Mouse (Mus musculus) layer of hippocampus, postnatal 25 days (tissue): ENCODE data around the gene L2hgdh. TPM values are rescaled to one million over a fixed set of nuclear protein-coding genes. Genes with fewer than 3 reads are reported as not detected.

Experiments
- DNase-seq, 2 experiments: peaks; one replicate each; pipeline ENCODE4 v3.0.0; 2022; ENCODE audit warnings: mixed read lengths in 2 of 2, low spot score in 1 of 2; ENCODE audit errors: extremely low spot score in 1 of 2
- total RNA-seq, 2 experiments: library from RNA; stranded (reverse); gene quantifications; 2 replicates each; pipeline ENCODE4 v1.2.3; 2021

L2hgdh gene
- 10 to 100 TPM; 14.3 to 15.8 TPM for total RNA-seq

DNA sequence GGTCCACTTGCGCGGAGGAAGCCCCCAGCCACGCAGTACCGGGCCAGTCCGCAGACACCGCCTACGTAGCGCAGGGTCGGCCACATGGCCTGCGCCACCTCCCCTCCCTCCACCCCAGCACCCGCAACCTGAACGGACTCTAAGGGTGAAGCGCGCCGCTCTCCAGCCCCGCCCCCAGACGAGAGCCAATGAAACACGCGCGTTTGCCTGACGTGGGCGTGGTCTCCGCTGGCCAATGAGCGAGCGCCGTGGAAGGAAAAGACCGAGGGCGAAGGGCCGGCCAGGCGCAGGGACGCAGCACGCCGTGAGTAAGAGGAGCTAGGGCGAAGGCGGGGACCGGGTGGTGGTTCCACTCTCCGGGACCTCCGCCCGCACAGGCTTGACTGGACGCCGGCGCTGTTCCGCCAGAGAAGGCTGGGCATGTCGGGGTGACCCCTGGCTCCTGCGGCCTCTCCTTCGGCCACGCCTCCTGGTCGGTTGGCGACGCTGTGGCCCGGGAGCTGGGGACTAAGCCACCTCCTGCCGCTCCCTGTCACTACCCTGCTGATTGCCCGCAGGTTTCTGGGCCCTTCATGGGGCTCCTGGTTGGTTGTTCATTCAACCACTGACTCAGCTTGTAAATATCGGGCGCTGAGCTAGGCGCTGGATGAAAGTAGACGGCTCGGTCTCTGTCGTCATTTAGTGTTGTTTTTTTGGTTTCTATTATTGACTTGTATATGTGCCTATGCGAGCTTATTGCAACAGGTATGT lies at the start of gene L2hgdh, which contains the start of gene Atp5s:
Gene L2hgdh (minus strand): TSS at position 163 of the 750 bp plus-strand sequence.
Gene Atp5s (plus strand): TSS at position 240 of the 750 bp plus-strand sequence.
- DNase-seq: peak; percentile 86 to 91

DNA sequence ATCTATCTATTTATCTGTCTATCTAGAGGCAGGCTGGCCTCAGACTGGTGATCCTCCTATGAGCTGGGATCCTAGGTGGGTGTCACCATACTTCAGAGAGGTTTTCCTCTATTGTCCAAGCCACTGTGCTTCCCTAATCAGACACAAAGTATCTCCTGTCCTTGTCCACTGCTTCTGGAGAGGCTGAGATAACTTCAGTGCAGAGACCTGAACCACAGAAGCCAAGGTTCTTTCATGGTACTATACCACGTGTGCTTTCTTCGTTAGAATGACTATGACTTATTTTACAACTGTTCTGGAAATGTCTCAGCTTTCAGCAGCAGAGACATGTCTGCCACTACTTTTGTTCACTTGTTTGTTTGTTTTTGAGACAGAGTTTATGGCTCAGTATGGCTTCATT lies 44.2 kb upstream of the L2hgdh start:
- DNase-seq: no peak

DNA sequence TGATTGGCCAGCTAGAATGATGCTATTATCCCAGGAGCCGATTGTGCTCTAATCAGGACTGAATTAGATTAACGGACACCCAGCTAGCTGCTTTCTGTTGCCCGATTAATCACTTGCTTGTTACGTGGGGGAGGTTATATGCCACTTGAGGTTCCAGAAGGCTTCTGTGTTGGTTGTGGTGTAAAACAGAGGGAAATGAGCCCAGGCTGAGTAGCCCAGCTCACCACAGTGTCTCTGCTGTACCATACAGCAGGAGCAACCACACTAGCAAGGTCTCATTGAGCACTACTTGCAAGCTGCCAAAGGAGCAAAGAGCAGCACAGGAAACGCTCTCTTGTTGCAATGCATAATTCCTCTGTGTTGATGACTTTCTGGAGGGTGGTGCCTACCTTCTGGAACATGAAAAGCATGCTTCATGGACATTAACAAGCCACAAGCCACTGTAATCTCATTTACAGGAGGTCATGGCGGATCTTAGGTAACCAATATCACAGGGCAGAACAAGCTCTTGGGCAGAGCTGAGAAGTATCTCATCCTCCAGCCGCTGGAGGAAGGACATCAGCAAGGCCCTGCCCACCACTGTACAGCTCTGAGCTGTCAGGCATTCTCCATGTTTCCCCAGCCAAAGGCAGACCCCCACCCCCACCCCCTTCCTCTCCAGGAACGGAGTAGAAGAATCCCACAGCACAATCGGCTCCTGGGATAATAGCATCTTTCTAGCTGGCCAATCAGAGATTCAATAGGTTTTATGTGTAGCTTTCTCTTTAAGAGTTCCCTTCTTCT lies 43.0 kb upstream of the L2hgdh start:
- DNase-seq: no peak

DNA sequence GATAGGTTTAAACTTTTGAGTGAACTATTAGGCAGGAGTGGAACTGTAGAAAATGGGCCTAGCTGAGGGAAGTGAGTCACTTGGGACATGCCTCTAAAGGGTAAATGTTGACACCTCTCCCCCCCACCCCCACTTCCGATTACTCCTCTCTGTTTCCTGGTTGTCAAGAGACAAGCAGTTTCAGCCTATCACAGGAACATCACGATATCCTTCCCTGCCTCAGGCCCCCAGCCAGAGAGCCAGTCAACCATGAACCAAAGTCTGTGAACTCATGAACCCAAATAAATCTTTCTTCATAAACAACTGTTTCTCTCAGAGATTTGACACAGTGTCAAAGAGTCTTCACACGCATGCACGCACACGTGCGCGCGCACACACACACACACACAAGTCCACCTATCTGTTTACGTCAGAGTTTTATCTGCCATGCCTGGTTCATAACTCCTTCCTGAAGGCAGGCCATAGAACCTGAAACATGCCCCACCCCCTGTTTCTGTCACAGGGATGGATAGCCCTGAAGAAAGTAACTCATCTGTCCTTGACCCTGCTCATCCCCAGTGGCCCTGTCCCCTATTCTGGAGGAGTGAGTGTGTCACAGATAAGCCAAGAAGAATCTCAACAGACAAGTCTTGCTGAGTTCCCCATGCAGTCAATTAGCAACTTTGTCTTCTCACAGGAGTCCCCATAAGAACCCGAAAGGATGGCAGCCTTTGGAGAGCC lies 41.7 kb upstream of the L2hgdh start:
- DNase-seq: no peak

DNA sequence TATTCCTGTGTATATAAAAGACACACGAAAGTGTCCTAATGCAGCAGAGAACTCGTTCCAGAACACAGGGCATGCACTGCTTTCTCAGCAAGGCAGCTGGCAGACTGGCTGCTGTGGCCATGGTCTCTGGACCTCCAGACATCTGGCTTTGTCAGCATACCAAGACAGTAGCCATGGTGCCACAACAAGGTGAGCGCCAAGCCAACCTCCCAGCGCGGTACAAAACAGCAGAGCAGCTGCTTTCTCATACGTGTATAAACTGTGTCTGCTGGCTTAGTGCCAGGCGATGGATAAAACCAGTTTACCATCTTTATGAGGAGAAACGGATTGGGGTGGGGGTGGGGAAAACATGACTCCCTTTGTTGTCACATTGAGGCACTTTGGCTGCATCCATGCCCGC lies 40.9 kb upstream of the L2hgdh start:
- DNase-seq: no peak

DNA sequence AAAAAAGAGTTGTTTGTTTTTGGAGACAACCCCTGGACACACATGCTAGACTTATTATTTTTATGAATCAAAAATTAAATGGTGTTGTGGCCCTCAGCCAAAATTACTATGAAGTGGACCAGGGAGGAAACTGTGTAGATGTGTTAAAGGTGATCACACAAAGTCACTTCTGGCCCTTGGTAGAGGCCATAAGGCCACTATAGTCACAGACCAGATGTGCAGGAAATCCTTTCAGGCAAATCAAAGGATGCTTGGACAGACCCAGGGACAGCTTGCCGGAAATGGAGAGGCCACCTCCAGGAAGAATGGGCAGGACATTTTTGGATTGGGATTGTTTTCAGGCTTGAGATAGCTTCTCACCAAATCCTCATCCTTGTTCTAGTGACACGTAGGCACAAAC lies 36.9 kb upstream of the L2hgdh start:
- DNase-seq: no peak

DNA sequence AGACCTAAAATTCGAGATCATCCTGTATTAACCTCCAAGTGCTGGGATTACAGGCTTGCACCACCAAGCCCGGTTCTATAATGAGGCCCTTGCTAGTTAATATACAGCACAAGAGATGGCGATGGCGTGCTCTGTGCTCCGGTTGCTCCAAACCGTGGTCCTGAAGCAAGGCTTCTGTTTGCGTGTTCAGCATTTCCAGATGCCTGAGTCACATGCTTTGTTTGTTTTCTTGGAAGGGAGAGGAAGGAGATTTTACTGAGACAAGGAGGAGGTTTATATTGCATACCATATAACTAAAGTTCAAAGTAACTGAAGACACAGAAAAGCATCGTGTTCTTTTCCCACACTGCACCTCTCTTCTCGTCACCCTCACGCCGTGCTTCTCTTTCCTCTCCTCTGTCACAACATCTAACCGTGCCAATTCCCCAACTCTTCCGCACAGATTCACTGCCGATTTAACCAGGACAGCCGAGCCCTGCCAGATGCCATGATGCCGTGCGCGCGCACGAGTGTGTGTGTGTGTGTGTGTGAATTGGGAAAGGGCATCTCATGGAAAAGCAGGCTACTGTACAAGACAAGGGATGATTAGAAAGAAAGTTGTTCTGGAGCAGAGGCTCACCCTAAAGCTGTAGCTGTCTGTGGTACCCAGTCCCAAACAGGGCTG lies 36.2 kb upstream of the L2hgdh start:
- DNase-seq: no peak

DNA sequence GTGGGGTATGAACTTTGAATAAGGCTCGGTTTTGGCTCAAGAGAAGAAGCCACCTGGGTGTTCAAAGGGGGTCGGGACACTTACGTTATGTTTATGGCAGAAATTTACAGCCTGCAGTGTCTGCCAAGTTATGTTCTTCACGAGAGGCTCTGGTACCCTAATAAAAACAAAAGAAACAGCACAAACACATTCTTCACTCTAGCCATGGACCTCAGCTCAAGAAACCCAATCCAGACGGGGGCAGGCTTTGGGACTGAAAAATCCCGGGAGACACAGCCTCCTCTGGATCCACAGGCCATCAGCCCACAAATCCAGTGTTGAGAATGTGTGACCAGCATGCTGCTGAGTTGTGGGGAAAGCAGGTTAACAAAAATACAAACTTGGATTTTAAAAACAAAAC lies 35.3 kb upstream of the L2hgdh start:
- DNase-seq: no peak

DNA sequence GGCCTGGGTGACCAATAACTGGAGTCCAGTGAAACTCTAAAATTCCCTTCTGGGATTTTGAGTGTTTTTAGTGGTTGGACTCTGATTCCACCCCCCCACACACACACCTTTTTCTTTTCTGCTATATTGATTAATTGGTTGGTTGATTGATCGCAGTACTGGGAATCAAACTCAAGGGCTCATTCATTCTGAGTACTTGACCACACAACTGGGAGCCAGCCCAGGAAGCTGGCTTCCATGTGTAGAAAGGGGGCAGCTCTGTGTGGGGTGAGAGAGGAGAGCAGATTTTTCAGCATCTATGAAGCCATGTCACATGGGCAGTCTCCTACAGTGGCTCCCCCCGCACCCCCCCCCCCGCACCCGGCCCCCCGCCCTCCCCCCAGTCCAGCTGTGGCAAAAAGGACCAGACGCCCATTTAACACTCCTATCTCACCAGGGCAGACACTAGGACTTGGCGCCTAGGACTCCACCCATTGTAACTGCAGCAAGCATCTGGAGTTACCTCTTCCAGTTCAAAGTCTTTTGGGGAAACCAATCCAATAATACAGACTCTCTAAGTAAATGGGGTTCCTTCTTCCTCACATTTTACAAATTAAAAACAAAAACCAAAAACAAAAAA lies 34.7 kb upstream of the L2hgdh start:
- no peak for DNase-seq

DNA sequence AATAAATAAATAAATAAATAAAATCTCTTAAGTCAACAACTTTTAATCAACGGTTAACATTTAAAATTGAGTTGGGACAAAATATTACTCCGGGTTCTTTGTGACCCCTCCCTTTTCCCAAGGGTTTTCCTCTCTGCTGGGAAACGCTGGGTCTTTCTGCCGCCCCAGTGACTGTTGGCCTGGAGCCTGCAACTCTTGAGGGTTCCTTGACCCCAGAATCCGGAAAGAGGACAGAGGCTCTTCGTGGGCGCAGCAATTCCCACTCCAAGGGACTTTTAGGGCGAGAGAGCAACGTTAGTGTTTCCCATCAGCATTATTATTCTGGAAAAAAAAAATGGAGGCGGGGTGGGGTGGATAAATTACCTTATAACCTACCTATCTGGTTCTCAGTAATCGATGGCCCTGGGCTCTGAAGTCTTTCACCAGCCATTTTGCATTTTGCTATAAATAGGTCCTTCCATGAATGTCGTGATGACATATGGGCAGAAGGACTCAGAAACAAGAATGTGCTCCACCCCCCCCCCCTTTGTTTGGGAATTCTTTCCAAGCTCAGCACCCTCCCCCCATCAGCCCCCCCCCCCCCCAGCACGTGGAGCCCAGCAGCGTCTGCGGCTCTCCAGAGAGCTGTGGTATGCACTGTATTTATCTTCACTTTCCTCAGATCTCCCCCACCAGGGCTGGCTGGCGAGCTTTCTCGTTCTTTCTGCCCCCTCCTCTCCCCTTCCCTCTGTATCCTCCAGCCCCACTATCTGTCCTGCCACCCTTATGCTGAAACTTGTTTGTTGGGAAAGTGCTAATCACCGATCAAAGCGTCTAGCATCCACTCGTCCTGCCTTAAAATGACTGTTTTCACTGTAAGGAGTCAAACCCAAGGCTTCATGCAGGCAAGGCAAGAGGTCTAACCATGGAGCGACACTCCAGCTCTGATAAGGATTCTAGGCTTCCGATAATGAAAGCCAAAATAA lies 33.8 kb upstream of the L2hgdh start:
- no peak for DNase-seq

DNA sequence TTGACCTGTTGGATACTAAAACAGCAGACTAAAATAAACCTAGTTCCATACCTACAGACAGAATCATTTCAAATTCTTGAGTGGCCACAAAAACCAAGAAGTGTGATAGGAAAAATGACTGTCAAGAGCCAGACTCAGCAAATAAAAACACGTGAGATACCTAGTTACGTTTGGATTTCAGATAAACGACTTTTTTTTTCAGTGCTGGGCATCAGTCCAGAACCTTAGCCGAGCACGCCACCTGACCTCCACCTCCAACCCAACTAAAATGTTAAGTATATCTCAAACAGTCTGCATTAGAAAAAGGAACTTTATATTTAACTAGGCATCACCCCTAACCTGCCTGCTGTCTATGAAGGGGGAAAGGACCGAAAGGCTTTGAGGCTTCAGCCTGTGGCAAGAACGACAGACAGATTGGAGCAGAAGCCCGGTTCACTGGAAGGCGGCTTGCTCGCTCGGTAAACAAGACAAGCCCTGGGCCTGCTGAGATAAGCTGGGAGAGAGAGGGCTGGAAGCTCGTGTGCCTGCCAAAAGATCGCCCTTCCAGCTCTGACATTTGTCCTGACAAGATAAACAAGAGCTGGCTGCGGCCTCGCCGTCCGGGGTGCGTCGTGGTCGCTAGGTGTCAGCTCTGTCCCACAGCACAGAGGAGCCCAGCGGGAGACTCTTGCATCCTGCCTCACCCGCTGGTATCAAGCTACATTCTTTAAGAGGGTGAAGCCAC lies 32.9 kb upstream of the L2hgdh start:
- peak; percentile 34 to 52 for DNase-seq

DNA sequence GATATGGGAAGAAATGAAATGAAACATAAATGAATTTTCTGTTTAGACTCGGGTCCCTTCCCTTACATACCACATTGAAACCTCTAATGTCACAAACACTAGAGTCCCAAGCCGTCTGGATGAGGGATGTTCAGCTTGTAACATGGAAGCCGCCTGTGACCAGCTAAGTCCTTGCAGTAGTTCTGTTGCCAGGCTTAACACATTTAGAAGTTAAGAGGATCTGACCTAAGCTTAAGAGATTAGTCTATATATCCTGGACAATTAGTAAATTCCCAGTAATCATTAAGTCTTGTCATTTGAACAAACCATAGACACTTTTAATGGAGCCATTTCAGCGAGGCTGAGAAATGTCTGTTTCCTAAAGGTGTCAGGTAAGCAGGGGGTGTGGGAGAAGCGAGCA lies 31.3 kb upstream of the L2hgdh start:
- no peak for DNase-seq

DNA sequence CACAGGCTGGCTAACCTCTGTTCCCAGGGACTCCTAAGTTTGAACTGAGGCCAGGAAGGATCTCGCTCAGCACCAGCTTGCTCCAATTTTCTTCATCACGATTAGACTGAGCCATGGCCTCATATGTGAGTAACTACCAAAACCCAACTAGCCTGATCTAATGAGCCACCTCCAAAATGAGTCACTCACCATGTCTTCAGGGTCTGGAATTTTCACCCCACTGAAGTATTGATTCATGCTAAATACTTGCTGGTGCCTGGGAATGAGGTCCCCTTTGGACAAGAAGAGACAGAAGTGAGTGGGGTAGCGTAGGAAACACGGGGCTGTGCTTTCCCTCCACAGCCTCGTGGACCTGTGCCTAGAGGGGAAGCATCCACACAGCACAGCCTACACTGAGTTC lies 29.3 kb upstream of the L2hgdh start:
- no peak for DNase-seq

DNA sequence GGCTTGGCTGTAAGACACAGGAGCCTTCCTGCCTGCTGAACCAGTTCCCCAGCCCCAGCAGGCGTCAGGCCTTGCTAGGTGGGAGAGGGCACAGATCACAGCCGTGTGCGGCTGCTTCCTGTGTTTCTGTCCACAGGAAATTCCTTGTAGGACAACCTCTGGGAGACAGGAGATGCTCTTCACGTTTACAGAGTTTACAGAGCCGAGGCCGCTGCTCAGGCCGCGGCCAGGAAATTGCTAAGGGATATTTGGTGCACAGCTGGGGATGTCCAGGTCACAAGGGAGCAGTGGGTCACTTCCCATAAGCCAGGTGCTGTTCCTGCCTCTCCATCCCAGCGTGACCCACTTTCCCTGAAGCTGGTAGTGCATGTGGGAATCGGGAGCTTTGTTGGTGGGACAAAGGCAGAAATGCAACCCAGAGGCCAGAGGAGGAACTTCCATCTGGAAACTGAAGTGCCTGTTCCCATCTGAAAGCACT lies 27.2 kb upstream of the L2hgdh start:
- DNase-seq: no peak

DNA sequence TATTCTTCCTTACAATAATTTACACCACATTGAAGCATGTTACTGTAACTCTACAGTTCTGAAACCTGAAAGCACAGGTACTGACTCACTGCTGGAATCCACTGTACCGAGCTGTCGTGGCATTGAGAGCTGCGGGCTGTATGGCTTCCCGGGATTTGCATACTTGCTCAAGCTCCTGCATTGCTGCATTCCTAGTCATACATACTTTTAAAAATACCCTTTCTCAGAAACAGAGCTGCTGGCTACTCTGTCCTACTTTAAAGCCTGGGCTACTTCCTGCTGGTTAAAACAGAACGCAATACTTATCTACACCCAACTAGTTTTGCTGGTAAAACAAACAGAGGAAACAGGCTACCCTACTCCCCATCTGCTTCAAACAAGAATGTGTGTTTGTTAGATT lies 19.5 kb upstream of the L2hgdh start:
- no peak for DNase-seq

DNA sequence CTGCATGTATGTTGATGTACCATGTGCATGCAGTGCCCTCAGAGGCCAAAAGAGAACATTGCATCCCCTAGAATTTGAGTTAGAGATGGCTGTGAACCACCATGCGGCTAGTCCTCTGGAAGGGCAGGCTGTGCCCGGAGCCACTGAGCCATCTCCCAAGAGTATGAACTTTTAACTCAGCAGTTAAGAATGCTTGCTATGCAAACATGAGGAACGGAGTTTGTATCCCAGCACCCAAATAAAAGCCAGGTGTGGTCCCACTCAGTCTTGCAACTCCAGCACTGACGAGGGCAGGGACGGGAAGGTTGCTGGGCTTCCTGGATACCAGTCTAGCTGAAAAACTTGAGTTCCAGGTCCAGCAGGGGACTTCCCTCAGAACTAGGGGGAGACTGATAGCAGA lies 17.3 kb upstream of the L2hgdh start:
- no peak for DNase-seq

DNA sequence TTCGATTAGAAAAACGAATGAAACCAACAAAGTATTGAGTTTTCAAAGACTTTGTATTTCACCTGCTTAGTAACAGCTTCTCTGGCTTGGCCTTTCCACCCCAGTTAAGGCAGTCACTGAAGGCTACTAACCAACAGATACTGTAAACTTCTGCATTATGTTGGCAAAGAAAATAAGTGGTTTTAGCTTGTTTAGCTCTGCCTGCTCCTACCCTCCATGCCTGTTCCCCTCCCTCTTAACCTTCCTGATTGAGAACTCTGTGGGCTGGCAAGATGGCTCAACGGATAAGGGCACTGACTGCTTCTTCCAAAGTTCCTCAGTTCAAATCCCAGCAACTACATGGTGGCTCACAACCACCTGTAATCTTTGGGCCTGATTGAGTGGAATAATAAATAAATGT lies 9.2 kb upstream of the L2hgdh start:
- DNase-seq: no peak

DNA sequence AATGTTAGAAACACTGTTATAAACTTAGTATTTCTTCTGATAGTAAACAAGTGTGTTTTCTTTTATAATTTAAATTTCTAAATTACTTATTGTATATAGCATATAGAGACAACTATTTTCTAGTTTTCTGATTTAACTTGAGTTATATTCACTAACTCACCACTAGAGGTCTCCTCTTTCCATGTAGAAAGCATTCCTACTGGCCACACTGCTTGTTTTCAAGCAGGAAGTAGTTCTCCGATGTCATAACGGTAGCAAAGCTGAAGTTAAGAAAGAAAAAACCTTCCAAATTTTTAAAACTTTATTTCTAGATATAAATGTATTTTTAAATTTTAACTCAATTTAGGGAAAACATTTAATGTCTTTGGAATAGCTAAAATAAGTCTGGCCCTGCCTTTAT lies 8.8 kb upstream of the L2hgdh start:
- no peak for DNase-seq
